Mouse (Mus musculus): ENCODE data around the gene Pmel. TPM values are rescaled to one million over a fixed set of nuclear protein-coding genes. Genes with fewer than 3 reads are reported as not detected.
A peak's percentile ranks its signal among the peaks of the same experiment; 100 is the strongest.

Gene Pmel
- total and polyA plus RNA-seq, 3 experiments: 0.15 to 0.45 TPM; not detected in 1

- Histone ChIP-seq H3K9ac (ENCODE audit: control insufficient read depth, low read depth, low read length, poor library complexity, severe bottlenecking) (peak overlapping the region; percentile 97), H3K36me3 (ENCODE audit: control insufficient read depth in 1 of 2, insufficient read depth in 2 of 2, low read length in 2 of 2) (peaks cover 0 to 26% of the 10 kb centered on the region in 2 experiments; a peak in 2 of 4 replicates), H3K79me2 (ENCODE audit: control insufficient read depth, insufficient read depth, low read length, poor library complexity) (peaks cover 37% of the 10 kb centered on the region), H3K27me3 (ENCODE audit: control insufficient read depth in 1 of 2, insufficient read depth in 2 of 2, low read length in 2 of 2) (no peaks in the 10 kb centered on the region), H3K27ac (ENCODE audit: control insufficient read depth, low read depth, low read length) (peak overlapping the region; percentile 98), H3K4me1 (ENCODE audit: control insufficient read depth in 1 of 2, insufficient read depth in 2 of 2, low read length in 2 of 2) (peaks cover 2 to 27% of the 10 kb centered on the region in 2 experiments), H3K4me3 (ENCODE audit: control insufficient read depth in 1 of 2, insufficient read depth in 1 of 2, low read depth in 2 of 2, low read length in 2 of 2) (peak overlapping the region; percentile 96 to 97), H3K9me3 (replicated peaks; ENCODE audit: insufficient read depth, low read length) (no peaks in the 10 kb centered on the region)
- TF ChIP-seq SIN3A (IDR thresholded peaks at IDR 0.05; ENCODE audit: low read length): 0 out of 2 replicates have a peak, but pooled peaks have one; percentile 15
- TF ChIP-seq MYC (IDR thresholded peaks at IDR 0.05; ENCODE audit: low read depth, low read length): 0 out of 2 replicates have a peak, but pooled peaks have one; percentile 20
- TF ChIP-seq GATA1 (IDR thresholded peaks at IDR 0.05; ENCODE audit: low read depth, low read length): no peak
- TF ChIP-seq ZNF384 (IDR thresholded peaks at IDR 0.05; ENCODE audit: low read depth, low read length): peak; percentile 67
- TF ChIP-seq GABPA (IDR thresholded peaks at IDR 0.05; ENCODE audit: low read depth, low read length): no peak
- DNase-seq (ENCODE audit: low read depth, low spot score): no peak
These were observed 43.1 kb downstream of the Pmel start for GRCm38 (mm10) chr10:128746972-128747645.

DNA sequence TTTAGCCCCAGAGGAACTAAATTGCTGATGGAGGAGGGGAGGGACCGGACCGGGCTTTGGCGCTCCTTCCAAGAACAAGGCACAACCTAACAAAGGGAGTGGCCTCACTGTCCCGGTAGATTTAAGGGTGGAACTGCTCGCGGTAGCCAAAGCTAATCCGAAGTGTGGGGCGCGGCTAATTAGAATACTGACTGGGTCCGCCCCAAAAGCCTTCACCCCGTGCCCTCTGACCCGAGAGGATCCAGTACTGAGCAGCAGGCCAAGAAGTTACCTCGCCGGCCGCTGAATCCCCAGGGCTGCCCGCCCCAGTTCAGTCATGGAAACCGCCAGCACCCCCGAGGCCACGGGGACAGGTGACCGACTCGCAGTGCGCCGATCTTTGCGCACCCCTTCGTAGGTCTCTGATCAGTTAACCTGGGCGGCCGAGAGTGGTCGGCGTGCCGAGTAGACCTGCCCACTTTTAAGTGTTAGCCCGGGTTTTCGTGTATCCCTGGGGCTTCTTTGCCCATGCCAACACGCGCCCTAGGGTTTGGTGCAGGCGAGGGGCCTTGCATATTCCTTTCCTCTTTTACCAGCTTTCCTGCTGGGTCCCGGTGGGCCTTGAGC lies 43.8 kb downstream of the Pmel start, which contains the start of gene Pym1:
TSS of gene Pym1 (plus strand) at position 244 of the 606 bp plus-strand sequence.
- Histone ChIP-seq H3K27me3 (ENCODE audit: control insufficient read depth in 1 of 2, insufficient read depth in 2 of 2, low read length in 2 of 2) (no peaks in the 10 kb centered on the region), H3K36me3 (ENCODE audit: control insufficient read depth in 1 of 2, insufficient read depth in 2 of 2, low read length in 2 of 2) (peaks cover 0 to 22% of the 10 kb centered on the region in 2 experiments; a peak in 2 of 4 replicates), H3K9ac (ENCODE audit: control insufficient read depth, low read depth, low read length, poor library complexity, severe bottlenecking) (peak within 1 kb of the TSS; percentile 97), H3K27ac (ENCODE audit: control insufficient read depth, low read depth, low read length) (peak within 1 kb of the TSS; percentile 98), H3K4me3 (ENCODE audit: control insufficient read depth in 1 of 2, insufficient read depth in 1 of 2, low read depth in 2 of 2, low read length in 2 of 2) (peak within 1 kb of the TSS; percentile 96 to 97), H3K79me2 (ENCODE audit: control insufficient read depth, insufficient read depth, low read length, poor library complexity) (peaks cover 43% of the 10 kb centered on the region), H3K9me3 (replicated peaks; ENCODE audit: insufficient read depth, low read length) (no peaks in the 10 kb centered on the region), H3K4me1 (ENCODE audit: control insufficient read depth in 1 of 2, insufficient read depth in 2 of 2, low read length in 2 of 2) (peaks cover 2 to 25% of the 10 kb centered on the region in 2 experiments)
- DNase-seq (ENCODE audit: low read depth, low spot score): peak; percentile 93
- TF ChIP-seq MEF2A (IDR thresholded peaks at IDR 0.05; ENCODE audit: extremely low read depth, insufficient replicate concordance, low read depth, low read length, poor library complexity, severe bottlenecking) (no peak), MAX (IDR thresholded peaks at IDR 0.05; ENCODE audit: low read length) (0 out of 2 replicates have a peak, but pooled peaks have one; percentile 15), CHD1 (IDR thresholded peaks at IDR 0.05; ENCODE audit: low read depth, low read length) (no peak), ETS1 (IDR thresholded peaks at IDR 0.05; ENCODE audit: low read depth, low read length) (no peak), POLR2AphosphoS2 (IDR thresholded peaks at IDR 0.05; ENCODE audit: low read length) (peak; percentile 69; the same call in 1 of the 2 replicates), JUND (IDR thresholded peaks at IDR 0.05; ENCODE audit: low read depth, low read length) (peak; percentile 8; the same call in 1 of the 2 replicates), ZC3H11A (IDR thresholded peaks at IDR 0.05; ENCODE audit: low read depth, low read length) (no peak), GABPA (IDR thresholded peaks at IDR 0.05; ENCODE audit: low read depth, low read length) (no peak), CTCF (IDR thresholded peaks at IDR 0.05 in 2 of 3, conservative IDR thresholded peaks at IDR 0.05 in 1 of 3; ENCODE audit: control insufficient read depth in 1 of 3, insufficient read depth in 1 of 3, low read depth in 2 of 3, low read length in 3 of 3, poor library complexity in 1 of 3, severe bottlenecking in 1 of 3) (no peak), ZKSCAN1 (IDR thresholded peaks at IDR 0.05; ENCODE audit: low read depth, low read length) (no peak), MXI1 (IDR thresholded peaks at IDR 0.05; ENCODE audit: low read depth, low read length) (0 out of 2 replicates have a peak, but pooled peaks have one; percentile 29), ZMIZ1 (IDR thresholded peaks at IDR 0.05; ENCODE audit: low read depth, low read length) (peak; percentile 36), CHD2 (IDR thresholded peaks at IDR 0.05; ENCODE audit: low read length) (no peak), POLR2A (IDR thresholded peaks at IDR 0.05; ENCODE audit: control insufficient read depth in 1 of 2, insufficient read depth in 1 of 2, low read depth in 1 of 2, low read length in 2 of 2, poor library complexity in 1 of 2) (peak; percentile 67 to 69), USF2 (IDR thresholded peaks at IDR 0.05; ENCODE audit: borderline replicate concordance in 1 of 2, insufficient read depth in 1 of 2, low read depth in 1 of 2, low read length in 2 of 2) (no peak), E2F4 (IDR thresholded peaks at IDR 0.05; ENCODE audit: borderline replicate concordance, low read depth, low read length) (0 out of 2 replicates have a peak, but pooled peaks have one; percentile 6), UBTF (IDR thresholded peaks at IDR 0.05; ENCODE audit: borderline replicate concordance, insufficient read depth, low read depth, low read length) (no peak), GATA1 (IDR thresholded peaks at IDR 0.05; ENCODE audit: low read depth, low read length) (no peak), USF1 (IDR thresholded peaks at IDR 0.05; ENCODE audit: low read depth, low read length) (no peak), SIN3A (IDR thresholded peaks at IDR 0.05; ENCODE audit: low read length) (no peak), ELF1 (IDR thresholded peaks at IDR 0.05; ENCODE audit: low read depth, low read length) (no peak), EP300 (IDR thresholded peaks at IDR 0.05; ENCODE audit: low read depth in 1 of 2, low read length in 2 of 2) (no peak), TBP (IDR thresholded peaks at IDR 0.05; ENCODE audit: low read depth, low read length) (peak; percentile 81), MAZ (IDR thresholded peaks at IDR 0.05; ENCODE audit: low read depth, low read length) (0 out of 2 replicates have a peak, but pooled peaks have one; percentile 3), BHLHE40 (IDR thresholded peaks at IDR 0.05; ENCODE audit: borderline replicate concordance, low read depth, low read length) (no peak), MYB (IDR thresholded peaks at IDR 0.05; ENCODE audit: low read depth, low read length) (no peak)
